Mouse (Mus musculus) C2C12 (cell line): Measurements from ENCODE around the gene Rex1bd.

Experiments
- CTCF ChIP-seq: IDR thresholded peaks from one replicate; pipeline ENCODE4 v1.5.1; 2011; ENCODE audit not compliant: control insufficient read depth, insufficient read depth, insufficient read length
- MAX ChIP-seq: IDR thresholded peaks from one replicate; pipeline ENCODE4 v1.6.1; 2011; ENCODE audit warnings: mild to moderate bottlenecking, control low read depth
- USF1 ChIP-seq: IDR thresholded peaks from one replicate; pipeline ENCODE4 v1.6.1; 2011; ENCODE audit warnings: low read depth, mild to moderate bottlenecking, control low read depth, moderate library complexity

DNA sequence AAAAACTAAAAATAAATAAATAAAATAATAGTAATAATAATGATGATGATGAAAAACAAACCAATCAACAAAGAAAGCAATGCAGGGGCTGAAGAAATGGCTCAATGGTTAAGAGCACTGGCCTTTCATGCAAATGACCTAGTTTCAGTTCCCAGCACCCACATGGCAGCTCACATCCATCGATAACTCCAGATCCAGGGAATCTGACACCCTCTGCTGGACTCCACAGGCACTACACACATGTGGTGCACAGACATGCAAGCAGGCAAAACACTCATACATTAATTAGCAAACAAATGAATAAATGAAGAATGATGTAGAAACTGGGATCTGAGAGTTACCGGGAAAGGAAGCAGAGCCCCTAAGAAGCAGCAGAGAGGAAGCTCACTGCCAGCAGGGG lies 46.9 kb downstream of the Rex1bd start:
- TF ChIP-seq CTCF (no peak), USF1 (no peak), MAX (no peak)
